8 mouse cellular contexts compared by ENCODE assay signal in the genomic region with DNA sequence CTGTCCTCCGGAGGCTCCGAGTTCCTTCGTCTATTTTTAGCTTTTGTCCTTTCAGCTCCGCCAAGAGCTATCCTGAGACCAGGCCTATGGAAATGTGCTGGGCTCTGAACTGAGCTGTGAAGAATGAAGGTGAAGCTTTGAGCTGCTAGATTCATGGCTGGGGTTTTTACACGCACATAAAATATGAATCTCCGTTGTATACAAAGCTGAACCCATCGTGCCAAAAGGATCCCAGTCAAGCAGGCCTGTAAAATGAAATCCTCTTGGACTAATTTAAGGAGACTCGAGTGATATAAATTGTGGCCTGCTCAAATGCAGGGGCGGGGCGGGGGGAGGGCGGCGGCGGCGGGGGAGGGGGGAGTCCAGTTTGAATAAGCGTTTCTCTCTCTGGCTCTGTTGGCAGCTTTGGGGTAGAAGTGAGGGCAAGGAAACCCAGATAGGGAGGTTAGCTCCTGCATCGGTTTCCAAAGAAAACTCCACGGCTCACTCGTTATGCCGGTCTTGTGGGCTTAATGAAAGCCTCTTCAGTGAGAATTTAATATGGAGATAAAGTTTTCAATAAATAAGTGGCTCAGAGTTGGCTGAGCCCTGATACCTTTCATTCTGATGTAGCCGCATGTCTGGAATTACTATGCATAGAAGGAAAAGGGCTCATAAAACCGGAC.
DNase-seq lines count a peak whose midpoint lies in the region; ATAC-seq and TF ChIP-seq lines count a peak whose summit lies in the region.

No protein-coding gene starts in this region.

- H3K4me2 ChIP-seq in heart, embryonic 14.5 days (ENCODE audit: low read length): peak overlapping the region; percentile 59
- peak overlapping the region; percentile 15 for H3K4me2 ChIP-seq in midbrain, embryonic 16.5 days (ENCODE audit: low read length)

- WGBS in cerebellum, adult 2 months: 28% methylated on average over 21 of the region's 21 CpGs
- WGBS in embryonic facial prominence, embryonic 10.5 days: 32% methylated on average over 21 of the region's 21 CpGs
- 7% methylated on average over 21 of the region's 21 CpGs for WGBS in heart, embryonic 14.5 days
- WGBS in midbrain, embryonic 16.5 days: 19% methylated on average over 21 of the region's 21 CpGs

- H3K4me1 ChIP-seq in cerebellum, adult 2 months (ENCODE audit: control insufficient read depth, insufficient read depth, low read length): no peaks in the 10 kb centered on the region
- peaks cover 20% of the 10 kb centered on the region for H3K4me1 ChIP-seq in embryonic facial prominence, embryonic 10.5 days
- H3K4me1 ChIP-seq in heart, embryonic 14.5 days (ENCODE audit: control insufficient read depth in 2 of 2, insufficient read depth in 2 of 2, low read length in 2 of 2): peaks cover 3 to 9% of the 10 kb centered on the region in 2 experiments; a peak in 3 of 4 replicates
- H3K4me1 ChIP-seq in midbrain, embryonic 16.5 days (ENCODE audit: control insufficient read depth, insufficient read depth, low read length): peaks cover 14% of the 10 kb centered on the region

- no peak overlapping the region for H3K4me3 ChIP-seq in cerebellum, adult 2 months (replicated peaks; ENCODE audit: insufficient read depth, low read depth, low read length)
- H3K4me3 ChIP-seq in embryonic facial prominence, embryonic 10.5 days: peak overlapping the region; percentile 26; the same call in 1 of the 2 replicates
- peak overlapping the region in 1 of 2 experiments; percentile 7; a peak in 2 of 4 replicates for H3K4me3 ChIP-seq in heart, embryonic 14.5 days (ENCODE audit: control insufficient read depth in 1 of 2, insufficient read depth in 1 of 2, low read depth in 1 of 2, low read length in 2 of 2)
- H3K4me3 ChIP-seq in midbrain, embryonic 16.5 days (ENCODE audit: low read depth, low read length): no peak overlapping the region

- ATAC-seq in heart, embryonic 14.5 days (ENCODE audit: insufficient number of reproducible peaks, insufficient read depth, low FRiP score, low read depth): peak; percentile 61; the same call in 1 of the 2 replicates
- ATAC-seq in midbrain, embryonic 16.5 days: peak; percentile 68
- ATAC-seq in granulocyte monocyte progenitor cell, adult 5-6 weeks (replicated peaks; ENCODE audit: poor library complexity, severe bottlenecking): no peak

- TF ChIP-seq POLR2A in cerebellum, adult 2 months (IDR thresholded peaks at IDR 0.05; ENCODE audit: borderline replicate concordance, insufficient read depth, low read length): no peak

- peak overlapping the region; percentile 58 for H3K9ac ChIP-seq in heart, embryonic 14.5 days (ENCODE audit: low read length)
- H3K9ac ChIP-seq in midbrain, embryonic 16.5 days (ENCODE audit: low read depth, low read length): no peak overlapping the region

- no peaks in the 10 kb centered on the region for H3K9me3 ChIP-seq in embryonic facial prominence, embryonic 10.5 days
- H3K9me3 ChIP-seq in heart, embryonic 14.5 days (ENCODE audit: control insufficient read depth, low read length): no peaks in the 10 kb centered on the region
- no peaks in the 10 kb centered on the region for H3K9me3 ChIP-seq in midbrain, embryonic 16.5 days (replicated peaks; ENCODE audit: control insufficient read depth, low read length, poor library complexity, severe bottlenecking)

- no peak overlapping the region for H3K27ac ChIP-seq in cerebellum, adult 2 months (ENCODE audit: insufficient read depth, low read length)
- peak overlapping the region; percentile 72 for H3K27ac ChIP-seq in embryonic facial prominence, embryonic 10.5 days (replicated peaks)
- H3K27ac ChIP-seq in heart, embryonic 14.5 days (replicated peaks in 1 of 2; ENCODE audit: control insufficient read depth in 1 of 2, insufficient read depth in 1 of 2, low read depth in 2 of 2, low read length in 2 of 2): peak overlapping the region; percentile 91 to 98
- H3K27ac ChIP-seq in midbrain, embryonic 16.5 days (ENCODE audit: low read length): peak overlapping the region; percentile 43; the same call in 1 of the 2 replicates

- no peaks in the 10 kb centered on the region for H3K36me3 ChIP-seq in embryonic facial prominence, embryonic 10.5 days (replicated peaks)
- H3K36me3 ChIP-seq in heart, embryonic 14.5 days (ENCODE audit: control insufficient read depth, insufficient read depth, low read length): no peaks in the 10 kb centered on the region
- no peaks in the 10 kb centered on the region for H3K36me3 ChIP-seq in midbrain, embryonic 16.5 days (ENCODE audit: control insufficient read depth, insufficient read depth, low read length)

- no peaks in the 10 kb centered on the region for H3K27me3 ChIP-seq in cerebellum, adult 2 months (ENCODE audit: control insufficient read depth, insufficient read depth, low read length)
- H3K27me3 ChIP-seq in embryonic facial prominence, embryonic 10.5 days (replicated peaks; ENCODE audit: low read depth, poor library complexity, severe bottlenecking): no peaks in the 10 kb centered on the region
- H3K27me3 ChIP-seq in heart, embryonic 14.5 days (ENCODE audit: control insufficient read depth, insufficient read depth, low read length): no peaks in the 10 kb centered on the region
- H3K27me3 ChIP-seq in midbrain, embryonic 16.5 days (ENCODE audit: control insufficient read depth, insufficient read depth, low read depth, low read length): no peaks in the 10 kb centered on the region

- TF ChIP-seq CTCF in cerebellum, adult 2 months (IDR thresholded peaks at IDR 0.05; ENCODE audit: borderline replicate concordance, insufficient read depth, low read depth, low read length): no peak

- DNase-seq in cerebellum, adult 2 months: peak; percentile 18 to 29
- DNase-seq in cerebellum, adult 11 months: no peak
- DNase-seq in embryonic facial prominence, embryonic 10.5 days (ENCODE audit: low spot score): peak; percentile 38
- DNase-seq in kidney, postnatal 10 days: peak; percentile 22
- no peak for DNase-seq in thymus, adult 18-20 months

Comparison
In these comparisons a context has a peak if more than half of its experiments do, and no peak if none do; other contexts are left out.
1. DNase-seq: peak in cerebellum, adult 2 months (2 of 2), embryonic facial prominence, embryonic 10.5 days (single experiment) and kidney, postnatal 10 days (single experiment); none in cerebellum, adult 11 months (single experiment) and thymus, adult 18-20 months (0 of 2).